Mouse (Mus musculus): ENCODE data around the gene Ifi206.

Ifi206 gene

DNA sequence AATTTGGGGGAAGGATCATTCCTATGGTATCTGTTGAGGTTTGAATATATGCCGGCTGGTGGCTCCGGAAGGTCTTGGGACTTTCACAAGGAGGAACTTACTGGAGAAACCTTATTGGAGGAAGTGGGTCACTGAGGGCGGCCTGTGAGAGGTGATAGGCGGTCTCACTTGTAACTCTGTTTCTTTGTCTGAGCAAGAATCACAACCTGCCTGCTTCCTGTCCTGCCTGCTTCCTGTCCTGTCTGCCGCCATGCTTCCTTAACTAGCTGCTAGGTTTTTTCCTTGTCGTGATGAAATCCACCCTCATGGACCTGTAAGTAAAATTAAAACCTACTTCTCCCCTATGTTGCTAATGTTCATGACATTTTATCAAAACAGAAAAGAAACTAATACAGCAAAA is 70.5 kb downstream of the Ifi206 start:
- in situ Hi-C loops (cut with MboI, MseI), result loop anchor here (10.0 kb wide), 1 partner anchor 1646 kb away; no protein-coding TSS in a partner anchor

DNA sequence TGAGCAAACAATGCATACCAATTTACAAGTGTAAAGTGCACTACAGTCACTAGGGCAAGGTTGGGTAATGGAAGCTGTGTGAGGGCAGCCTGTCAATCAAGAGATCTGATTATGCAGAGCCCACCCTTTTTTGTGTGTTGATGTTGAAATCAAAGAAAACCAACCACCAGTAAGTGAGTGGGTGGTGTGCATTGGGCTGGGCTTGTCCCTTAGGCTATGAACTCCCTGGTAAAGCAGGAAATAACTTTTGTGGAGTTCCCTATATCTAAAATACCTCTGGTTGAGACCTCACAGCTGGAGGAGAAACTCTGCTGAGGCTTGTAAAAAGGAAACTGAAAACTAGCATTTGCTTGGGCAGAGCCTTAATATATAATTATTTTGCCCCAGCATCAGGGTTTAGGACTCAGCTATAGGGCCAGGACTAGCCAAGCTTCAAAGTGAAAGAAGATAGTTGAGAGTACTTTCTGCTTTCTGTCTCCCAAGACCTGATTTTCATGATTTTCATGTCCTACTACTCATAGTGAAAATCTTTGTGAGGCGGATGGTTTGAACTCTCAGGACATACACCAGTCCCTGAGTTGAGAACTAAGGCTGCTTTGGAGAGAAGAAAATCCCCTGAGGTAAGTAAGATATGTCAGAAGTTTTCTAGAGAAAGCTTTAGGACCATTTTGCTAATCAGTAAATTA is 71.8 kb downstream of the Ifi206 start:
- in situ Hi-C loops (cut with MboI, MseI), result no loop called here

- in situ Hi-C loops (cut with MboI, MseI), result no loop called here
Measured at GRCm38 (mm10) chr1:173418516-173418915, 72.3 kb downstream of the Ifi206 start.
